Mouse (Mus musculus) olfactory bulb, adult 2 months (tissue): ENCODE results near the gene Pbx3.

Experiments used
- CTCF ChIP-seq: fragments of 200-500 bp; IDR thresholded peaks from 2 replicates; pipeline ENCODE4 v1.5.1; 2012; ENCODE audit warnings: low read depth, mild to moderate bottlenecking, low read length, moderate library complexity; ENCODE audit not compliant: insufficient read depth
- POLR2A ChIP-seq: fragments of 200-500 bp; IDR thresholded peaks from 2 replicates; pipeline ENCODE4 v1.6.1; 2012; ENCODE audit warnings: mild to moderate bottlenecking, low read depth, low read length, moderate library complexity; ENCODE audit not compliant: insufficient read depth

- TF ChIP-seq CTCF (no peak), POLR2A (no peak)
Measured at GRCm38 (mm10) chr2:34146431-34146830, 226.5 kb downstream of the Pbx3 start.
